Mouse (Mus musculus): ENCODE data around the gene Auts2.

GRCm38 (mm10) chr5:131904478-131904877 is 638.7 kb downstream of the Auts2 start:
- TF ChIP-seq CTCF (IDR thresholded peaks at IDR 0.05; ENCODE audit: borderline replicate concordance, insufficient read depth, low read depth, low read length), result no peak
- TF ChIP-seq POLR2A (IDR thresholded peaks at IDR 0.05; ENCODE audit: borderline replicate concordance, insufficient read depth, low read length), result no peak

Measured in cerebellum, adult 2 months (tissue).